Mouse (Mus musculus) liver, embryonic 15.5 days (tissue): ENCODE results near the gene Tmem234. TPM values are rescaled to one million over a fixed set of nuclear protein-coding genes. Genes with fewer than 3 reads are reported as not detected.
A peak's percentile ranks its signal among the peaks of the same experiment; 100 is the strongest.

Experiments used
- ATAC-seq: fragments of 200-750 bp; cut with Nextera tagmentation; 2 replicates; pipeline ENCODE4 v1.8.0; 2017; ENCODE audit warnings: moderate number of reproducible peaks, mild to moderate bottlenecking, moderate library complexity; ENCODE audit not compliant: insufficient read depth
- H3K27ac ChIP-seq: fragments of 300-500 bp; sonication (generic); replicated peaks from 2 replicates; pipeline ENCODE4 v1.5.1; 2015; ENCODE audit warnings: mild to moderate bottlenecking, inconsistent platforms
- H3K27me3 ChIP-seq: fragments of 300-500 bp; sonication (generic); 2 replicates; pipeline ENCODE4 v1.6.1; 2015; ENCODE audit warnings: mild to moderate bottlenecking, inconsistent platforms
- H3K36me3 ChIP-seq: fragments of 300-500 bp; sonication (generic); replicated peaks from 2 replicates; pipeline ENCODE4 v1.6.1; 2015; ENCODE audit warnings: moderate library complexity, mild to moderate bottlenecking, inconsistent platforms
- H3K4me1 ChIP-seq: fragments of 300-500 bp; sonication (generic); replicated peaks from 2 replicates; pipeline ENCODE4 v1.6.1; 2015; ENCODE audit warnings: inconsistent platforms
- H3K4me2 ChIP-seq: fragments of 300-500 bp; sonication (generic); 2 replicates; pipeline ENCODE4 v1.6.1; 2015; ENCODE audit warnings: moderate library complexity, mild to moderate bottlenecking, inconsistent platforms
- H3K4me3 ChIP-seq: fragments of 300-500 bp; sonication (generic); replicated peaks from 2 replicates; pipeline ENCODE4 v1.5.1; 2015; ENCODE audit warnings: mild to moderate bottlenecking, inconsistent platforms
- H3K9ac ChIP-seq: fragments of 300-500 bp; sonication (generic); 2 replicates; pipeline ENCODE4 v1.6.1; 2015; ENCODE audit warnings: moderate library complexity, mild to moderate bottlenecking, inconsistent platforms
- H3K9me3 ChIP-seq: fragments of 300-500 bp; sonication (generic); replicated peaks from 2 replicates; pipeline ENCODE4 v1.6.1; 2016; ENCODE audit warnings: inconsistent platforms
- WGBS: fragments of 180-500 bp; shearing (Covaris S2); methylation state at CpG from one replicate; pipeline ENCODE4 v1.1.7; 2015; ENCODE audit warnings: mixed read lengths; ENCODE audit not compliant: insufficient replicate concordance; 5-methylcytosine and 5-hydroxymethylcytosine counted together
- polyA plus RNA-seq: library from polyadenylated mRNA; unstranded; fragments of >200 nt; fragmentation: Nextera tagmentation; extraction: Ambion mirVana; gene quantifications from 2 replicates; pipeline ENCODE4 v1.2.1, GENCODE M21; 2015

Tmem234 gene
- polyA plus RNA-seq, 1 experiment from 2014 or later = 113 TPM

GRCm38 (mm10) chr4:129623681-129624091, 23.2 kb downstream of the Tmem234 start, which contains the start of gene Ccdc28b:
Ccdc28b (minus strand) TSS chr4:129623947.
- peaks cover 30% of the 10 kb centered on the region for H3K36me3 ChIP-seq
- WGBS = under 1% methylated on average over 10 of the region's 10 CpGs
- peak within 1 kb of the TSS; percentile 89 for H3K27ac ChIP-seq
- peaks cover 64% of the 10 kb centered on the region for H3K4me1 ChIP-seq
- peak within 1 kb of the TSS; percentile 66 for H3K4me3 ChIP-seq
- H3K27me3 ChIP-seq = no peaks in the 10 kb centered on the region
- ATAC-seq = peak; percentile 28; the same call in 1 of the 2 replicates
- H3K4me2 ChIP-seq = peak within 1 kb of the TSS; percentile 84
- peak within 1 kb of the TSS; percentile 68 for H3K9ac ChIP-seq
- H3K9me3 ChIP-seq = no peaks in the 10 kb centered on the region

- Histone ChIP-seq H3K4me1 (peaks cover 57% of the 10 kb centered on the region), H3K9ac (peak overlapping the region; percentile 68), H3K9me3 (no peaks in the 10 kb centered on the region), H3K27ac (peak overlapping the region; percentile 89), H3K36me3 (peaks cover 38% of the 10 kb centered on the region), H3K4me2 (peak overlapping the region; percentile 84), H3K27me3 (no peaks in the 10 kb centered on the region), H3K4me3 (peak overlapping the region; percentile 66)
- peak; percentile 92 for ATAC-seq
- under 1% methylated on average over 18 of the region's 18 CpGs for WGBS
Measured at GRCm38 (mm10) chr4:129624281-129625028, 24.0 kb downstream of the Tmem234 start.

GRCm38 (mm10) chr4:129625029-129625370, 24.5 kb downstream of the Tmem234 start:
- peak overlapping the region; percentile 89 for H3K27ac ChIP-seq
- peak overlapping the region; percentile 84 for H3K4me2 ChIP-seq
- H3K9me3 ChIP-seq = no peaks in the 10 kb centered on the region
- peak overlapping the region; percentile 50 for H3K9ac ChIP-seq
- under 1% methylated on average over 6 of the region's 6 CpGs for WGBS
- H3K27me3 ChIP-seq = no peaks in the 10 kb centered on the region
- peak overlapping the region; percentile 66 for H3K4me3 ChIP-seq
- ATAC-seq = peak; percentile 5; the same call in 1 of the 2 replicates
- H3K4me1 ChIP-seq = peaks cover 57% of the 10 kb centered on the region
- peaks cover 43% of the 10 kb centered on the region for H3K36me3 ChIP-seq

GRCm38 (mm10) chr4:129625496-129625895, 25.0 kb downstream of the Tmem234 start:
- WGBS = 40% methylated on average over 4 of the region's 4 CpGs

GRCm38 (mm10) chr4:129626035-129626434, 25.6 kb downstream of the Tmem234 start:
- WGBS = 75% methylated on average over 6 of the region's 6 CpGs
- no peak for ATAC-seq
- H3K9ac ChIP-seq = no peak overlapping the region
- peaks cover 54% of the 10 kb centered on the region for H3K36me3 ChIP-seq
- H3K27ac ChIP-seq = no peak overlapping the region
- H3K27me3 ChIP-seq = no peaks in the 10 kb centered on the region
- peaks cover 51% of the 10 kb centered on the region for H3K4me1 ChIP-seq
- no peaks in the 10 kb centered on the region for H3K9me3 ChIP-seq
- no peak overlapping the region for H3K4me2 ChIP-seq
- no peak overlapping the region for H3K4me3 ChIP-seq

More at GRCm38 (mm10) chr4:129625496-129625895, 25.0 kb downstream of the Tmem234 start:
- Histone ChIP-seq H3K4me3 (peak overlapping the region; percentile 66; the same call in 1 of the 2 replicates), H3K27me3 (no peaks in the 10 kb centered on the region), H3K27ac (peak overlapping the region; percentile 89), H3K9me3 (no peaks in the 10 kb centered on the region), H3K36me3 (peaks cover 48% of the 10 kb centered on the region), H3K4me1 (peaks cover 56% of the 10 kb centered on the region), H3K9ac (no peak overlapping the region), H3K4me2 (peak overlapping the region; percentile 84)
- no peak for ATAC-seq

GRCm38 (mm10) chr4:129630944-129631343, 30.5 kb downstream of the Tmem234 start:
- WGBS = 87% methylated on average over 4 of the region's 4 CpGs

GRCm38 (mm10) chr4:129631867-129632266, 31.4 kb downstream of the Tmem234 start:
- H3K27ac ChIP-seq = no peak overlapping the region
- no peaks in the 10 kb centered on the region for H3K9me3 ChIP-seq
- no peak overlapping the region for H3K4me3 ChIP-seq
- H3K9ac ChIP-seq = no peak overlapping the region
- H3K27me3 ChIP-seq = no peaks in the 10 kb centered on the region
- H3K36me3 ChIP-seq = peaks cover 100% of the 10 kb centered on the region
- no peak overlapping the region for H3K4me2 ChIP-seq
- ATAC-seq = no peak
- H3K4me1 ChIP-seq = peaks cover 25% of the 10 kb centered on the region
- 86% methylated on average over 12 of the region's 12 CpGs for WGBS

More at GRCm38 (mm10) chr4:129630944-129631343, 30.5 kb downstream of the Tmem234 start:
- Histone ChIP-seq H3K9me3 (no peaks in the 10 kb centered on the region), H3K9ac (no peak overlapping the region), H3K27ac (no peak overlapping the region), H3K4me1 (peaks cover 33% of the 10 kb centered on the region), H3K36me3 (peaks cover 100% of the 10 kb centered on the region), H3K4me2 (no peak overlapping the region), H3K4me3 (no peak overlapping the region), H3K27me3 (no peaks in the 10 kb centered on the region)
- ATAC-seq = no peak

- no peak overlapping the region for H3K9ac ChIP-seq
- peaks cover 35% of the 10 kb centered on the region for H3K4me1 ChIP-seq
- peak; percentile 75 for ATAC-seq
- 41% methylated on average over 6 of the region's 6 CpGs for WGBS
- 0 out of 2 replicates have a peak overlapping the region, but pooled peaks have one; percentile 10 for H3K27ac ChIP-seq
- peaks cover 98% of the 10 kb centered on the region for H3K36me3 ChIP-seq
- H3K27me3 ChIP-seq = no peaks in the 10 kb centered on the region
- peak overlapping the region; percentile 25 for H3K4me2 ChIP-seq
- H3K4me3 ChIP-seq = no peak overlapping the region
- H3K9me3 ChIP-seq = no peaks in the 10 kb centered on the region
Measured at GRCm38 (mm10) chr4:129633852-129634251, 33.4 kb downstream of the Tmem234 start.

GRCm38 (mm10) chr4:129639221-129639620, 38.8 kb downstream of the Tmem234 start:
- Histone ChIP-seq H3K4me1 (peaks cover 44% of the 10 kb centered on the region), H3K9ac (peak overlapping the region; percentile 64; the same call in 1 of the 2 replicates), H3K9me3 (no peaks in the 10 kb centered on the region), H3K4me2 (peak overlapping the region; percentile 84), H3K4me3 (peak overlapping the region; percentile 76), H3K27me3 (no peaks in the 10 kb centered on the region), H3K27ac (no peak overlapping the region), H3K36me3 (peaks cover 50% of the 10 kb centered on the region)
- 84% methylated on average over 15 of the region's 15 CpGs for WGBS
- ATAC-seq = no peak

GRCm38 (mm10) chr4:129640101-129640637, 39.7 kb downstream of the Tmem234 start:
- peak overlapping the region; percentile 64 for H3K9ac ChIP-seq
- peak overlapping the region; percentile 84 for H3K4me2 ChIP-seq
- no peaks in the 10 kb centered on the region for H3K9me3 ChIP-seq
- 1% methylated on average over 17 of the region's 17 CpGs for WGBS
- H3K36me3 ChIP-seq = peaks cover 44% of the 10 kb centered on the region
- H3K27me3 ChIP-seq = no peaks in the 10 kb centered on the region
- H3K4me3 ChIP-seq = peak overlapping the region; percentile 76
- H3K4me1 ChIP-seq = peaks cover 34% of the 10 kb centered on the region
- ATAC-seq = no peak
- H3K27ac ChIP-seq = peak overlapping the region; percentile 90
